Mouse (Mus musculus) ovary, adult 18-20 months (tissue): Measurements from ENCODE around the gene Nes.

Experiments
- DNase-seq: peaks from one replicate; pipeline ENCODE4 v3.0.0; 2022; ENCODE audit warnings: low spot score, mixed read lengths

Gene Nes

GRCm38 (mm10) chr3:88022322-88023191 lies 51.7 kb downstream of the Nes start:
- peak; percentile 90 for DNase-seq

- no peak for DNase-seq
Measured at GRCm38 (mm10) chr3:88023192-88024074, 52.6 kb downstream of the Nes start.

- DNase-seq: no peak
Measured at GRCm38 (mm10) chr3:88026823-88027222, 55.9 kb downstream of the Nes start.

- DNase-seq: no peak
Measured at GRCm38 (mm10) chr3:88027434-88028186, 56.7 kb downstream of the Nes start, which contains the start of gene Hapln2. TSS of gene Hapln2 (minus strand) at chr3:88027583.
